Mouse (Mus musculus): Measurements from ENCODE around the gene Sik1. TPM values are rescaled to one million over a fixed set of nuclear protein-coding genes. Genes with fewer than 3 reads are reported as not detected.

Gene Sik1
- polyA plus RNA-seq, 1 experiment: 14.1 TPM

GRCm38 (mm10) chr17:31857903-31858426 is 2.4 kb upstream of the Sik1 start:
- DNase-seq (ENCODE audit: extremely low spot score in 1 of 2, low spot score in 1 of 2): no peak

DNA sequence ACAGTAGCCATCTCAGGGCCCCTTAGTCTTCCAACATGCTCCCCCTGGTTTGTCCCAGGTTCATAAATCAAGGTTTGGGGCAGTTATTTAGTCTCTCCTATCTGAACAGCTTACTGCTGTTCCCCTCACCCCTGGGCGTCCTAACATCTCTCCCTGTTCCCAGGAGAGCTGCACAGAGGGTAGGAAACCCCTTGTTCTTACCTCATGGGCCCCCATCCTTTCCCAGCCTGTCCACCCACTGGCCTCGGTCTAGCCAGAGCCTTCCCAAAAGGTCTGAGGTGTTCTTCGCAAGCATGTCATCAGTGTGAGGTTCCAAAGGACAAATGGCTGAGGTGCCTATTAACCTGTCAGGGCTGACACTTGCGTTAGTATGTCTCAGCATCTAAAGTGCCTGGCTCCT is 1.6 kb upstream of the Sik1 start:
- no peak for DNase-seq (ENCODE audit: extremely low spot score in 1 of 2, low spot score in 1 of 2)

GRCm38 (mm10) chr17:31856519-31857160 is 1.0 kb upstream of the Sik1 start:
- DNase-seq (ENCODE audit: extremely low spot score in 1 of 2, low spot score in 1 of 2): peak; percentile 33 to 36

GRCm38 (mm10) chr17:31854770-31855596 is 621 bp downstream of the Sik1 start:
- DNase-seq (ENCODE audit: extremely low spot score in 1 of 2, low spot score in 1 of 2): peak in 1 of 2 experiments; percentile 39

GRCm38 (mm10) chr17:31853448-31854188 is 2.0 kb downstream of the Sik1 start:
- no peak for DNase-seq (ENCODE audit: extremely low spot score in 1 of 2, low spot score in 1 of 2)

DNA sequence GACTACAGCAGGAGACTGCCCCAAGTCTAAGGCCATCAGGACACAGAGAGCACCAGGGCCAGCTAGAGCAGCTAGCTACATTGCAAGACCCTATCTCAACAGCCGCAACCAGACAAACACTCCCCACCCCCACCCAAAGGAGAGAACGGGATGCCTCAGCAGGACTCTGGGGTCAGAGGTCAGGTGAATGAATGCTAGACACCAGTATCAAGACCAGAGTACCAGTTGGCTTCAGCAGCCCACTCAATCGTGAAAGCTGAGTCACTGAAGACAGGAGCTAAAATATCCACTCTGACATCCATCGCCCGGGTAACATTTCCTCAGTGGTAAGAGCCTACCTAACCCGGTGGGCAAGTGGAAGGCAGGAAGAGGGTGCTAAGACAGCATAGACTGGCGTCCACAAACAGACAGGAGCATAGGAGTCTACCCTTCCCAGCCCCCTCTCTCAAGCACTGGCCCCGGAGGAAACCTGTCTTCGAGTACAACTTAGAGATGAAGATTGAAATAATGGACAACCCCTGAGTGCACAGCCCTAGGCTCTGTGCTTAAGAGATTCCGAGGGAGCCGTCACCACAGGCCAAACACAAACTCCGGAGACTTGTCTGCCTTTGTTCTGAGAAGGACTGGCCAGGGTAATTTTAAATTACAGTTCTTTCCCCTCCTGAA is 2.7 kb downstream of the Sik1 start:
- no peak for DNase-seq (ENCODE audit: extremely low spot score in 1 of 2, low spot score in 1 of 2)

GRCm38 (mm10) chr17:31851816-31852476 is 3.7 kb downstream of the Sik1 start:
- DNase-seq (ENCODE audit: extremely low spot score in 1 of 2, low spot score in 1 of 2): no peak

DNA sequence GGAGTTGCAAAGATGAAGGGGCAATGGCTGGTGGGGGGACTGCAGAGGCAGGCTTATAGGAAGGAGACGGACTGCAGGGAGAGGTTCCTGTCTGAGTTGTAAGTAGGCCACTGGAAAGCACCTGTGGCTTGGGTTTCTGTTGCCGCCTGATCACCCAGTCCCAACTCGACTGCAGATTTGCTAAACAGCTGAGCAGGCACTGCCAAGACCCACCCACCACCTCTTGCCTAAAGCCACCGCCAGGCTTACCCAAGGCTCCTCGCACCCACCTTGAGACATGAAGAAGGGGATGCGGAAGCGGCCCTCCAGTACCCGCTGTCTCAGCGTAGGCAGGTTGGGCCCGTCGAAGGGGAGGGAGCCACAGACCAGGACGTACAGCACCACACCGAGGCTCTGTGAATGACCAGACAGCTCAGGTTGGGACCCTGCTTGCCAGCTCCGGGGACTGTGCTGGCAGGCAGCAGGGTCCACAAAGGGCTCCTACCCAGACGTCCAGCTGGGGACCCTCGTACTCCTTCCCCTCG is 5.1 kb downstream of the Sik1 start:
- no peak for DNase-seq (ENCODE audit: extremely low spot score in 1 of 2, low spot score in 1 of 2)

DNA sequence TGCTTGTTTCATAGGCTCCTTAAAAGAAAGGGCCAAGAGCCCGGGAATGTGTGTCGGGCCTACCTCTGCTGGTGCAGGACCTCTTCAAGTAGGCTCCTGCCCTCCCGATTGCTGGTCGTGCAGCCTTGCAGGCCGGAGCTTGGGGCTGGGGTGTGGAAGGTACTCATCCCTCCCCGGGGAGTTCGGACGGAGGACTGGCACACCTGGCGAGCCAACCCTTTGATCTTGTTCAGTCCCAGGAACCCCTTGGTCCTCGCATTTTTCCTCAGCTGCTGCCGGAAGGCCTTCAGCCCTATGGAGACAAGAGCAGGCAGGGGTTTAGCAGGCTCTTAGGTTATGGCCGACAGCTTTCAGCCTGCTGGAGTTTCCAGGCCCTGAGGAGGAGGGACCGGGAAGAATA is 8.6 kb downstream of the Sik1 start:
- no peak for DNase-seq (ENCODE audit: extremely low spot score in 1 of 2, low spot score in 1 of 2)

GRCm38 (mm10) chr17:31846352-31846751 is 9.3 kb downstream of the Sik1 start:
- no peak for DNase-seq (ENCODE audit: extremely low spot score in 1 of 2, low spot score in 1 of 2)

- DNase-seq (ENCODE audit: extremely low spot score in 1 of 2, low spot score in 1 of 2): no peak
Measured at GRCm38 (mm10) chr17:31843891-31844290, 11.7 kb downstream of the Sik1 start.

DNA sequence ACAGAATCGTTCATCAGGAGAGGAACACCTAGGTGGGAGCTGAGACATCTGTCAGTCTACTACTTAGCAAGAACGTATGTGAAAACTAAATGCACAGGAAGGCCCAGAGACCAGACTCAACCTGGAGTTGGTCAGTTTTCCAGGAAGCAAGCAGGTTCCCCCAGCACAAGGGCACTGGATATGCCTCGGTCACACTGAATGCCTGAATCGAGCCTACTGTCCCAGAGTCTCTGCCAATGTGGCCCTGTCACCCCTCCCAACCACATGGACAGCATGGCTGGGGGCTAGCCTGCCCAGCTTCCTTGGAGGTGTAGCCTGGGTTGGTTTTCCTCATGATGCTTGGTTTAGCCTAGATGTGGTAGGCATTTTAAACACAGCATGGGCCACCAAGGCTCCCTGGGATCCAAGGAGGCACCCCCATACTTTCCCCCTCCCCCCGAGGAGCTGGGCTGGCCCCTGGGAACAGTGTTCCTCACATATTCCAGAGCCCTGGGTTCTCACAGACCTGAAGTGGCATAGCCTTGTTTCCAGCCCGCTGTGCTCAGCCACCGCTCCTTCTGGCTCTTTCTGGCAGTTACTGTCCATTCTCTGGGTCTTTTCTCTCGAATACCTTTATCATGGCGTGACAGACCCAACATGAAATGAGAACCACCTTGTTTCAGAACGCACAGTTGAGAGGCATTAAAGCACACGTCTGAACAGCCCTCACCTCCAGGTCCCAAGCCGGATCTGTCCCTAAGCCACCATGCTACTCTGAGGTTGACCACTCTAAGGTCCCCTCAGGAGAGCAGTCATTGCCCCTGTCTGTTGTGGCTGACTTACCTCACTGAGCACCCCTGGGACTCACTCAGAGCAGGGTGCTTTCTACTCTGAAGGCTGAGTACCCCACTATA is 12.4 kb downstream of the Sik1 start:
- DNase-seq (ENCODE audit: extremely low spot score in 1 of 2, low spot score in 1 of 2): no peak

DNA sequence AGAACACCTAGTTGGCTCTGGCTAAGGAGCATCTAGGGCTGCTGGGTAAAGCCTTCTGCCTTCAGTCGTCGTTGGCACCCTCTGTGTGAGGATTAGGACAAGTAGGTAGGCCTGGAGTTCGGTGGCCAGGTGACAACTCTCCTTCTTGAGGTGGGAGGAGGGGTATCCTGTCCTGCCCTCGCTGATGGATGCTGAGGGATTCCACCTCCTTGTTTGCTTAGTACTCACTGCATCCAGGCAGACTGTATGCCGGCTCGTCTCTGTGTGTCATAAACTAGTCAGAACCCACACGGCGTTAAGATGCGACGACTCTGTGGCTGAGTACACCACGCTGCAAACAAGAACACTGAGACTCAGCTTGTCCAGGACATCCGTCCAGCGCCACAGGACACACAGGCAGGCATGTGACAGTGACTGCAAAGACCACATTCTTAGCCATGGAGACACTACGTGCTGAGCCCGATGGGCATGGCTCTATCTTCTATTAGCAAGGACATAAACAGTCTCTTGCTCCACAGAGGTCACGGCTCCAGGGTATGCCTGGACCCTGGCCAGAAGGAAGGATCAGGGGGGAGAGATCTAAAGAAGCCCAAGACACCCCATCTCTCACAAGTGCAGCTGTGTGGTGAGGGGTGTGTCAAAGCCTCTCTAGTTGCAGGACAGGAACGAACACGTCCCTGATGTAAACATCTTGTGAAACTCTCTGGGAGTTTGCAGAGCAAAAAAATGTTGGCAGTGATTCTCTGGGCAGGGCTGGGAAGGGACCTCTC is 13.6 kb downstream of the Sik1 start:
- no peak for DNase-seq (ENCODE audit: extremely low spot score in 1 of 2, low spot score in 1 of 2)

GRCm38 (mm10) chr17:31841453-31841841 is 14.2 kb downstream of the Sik1 start:
- DNase-seq (ENCODE audit: extremely low spot score in 1 of 2, low spot score in 1 of 2): no peak

DNA sequence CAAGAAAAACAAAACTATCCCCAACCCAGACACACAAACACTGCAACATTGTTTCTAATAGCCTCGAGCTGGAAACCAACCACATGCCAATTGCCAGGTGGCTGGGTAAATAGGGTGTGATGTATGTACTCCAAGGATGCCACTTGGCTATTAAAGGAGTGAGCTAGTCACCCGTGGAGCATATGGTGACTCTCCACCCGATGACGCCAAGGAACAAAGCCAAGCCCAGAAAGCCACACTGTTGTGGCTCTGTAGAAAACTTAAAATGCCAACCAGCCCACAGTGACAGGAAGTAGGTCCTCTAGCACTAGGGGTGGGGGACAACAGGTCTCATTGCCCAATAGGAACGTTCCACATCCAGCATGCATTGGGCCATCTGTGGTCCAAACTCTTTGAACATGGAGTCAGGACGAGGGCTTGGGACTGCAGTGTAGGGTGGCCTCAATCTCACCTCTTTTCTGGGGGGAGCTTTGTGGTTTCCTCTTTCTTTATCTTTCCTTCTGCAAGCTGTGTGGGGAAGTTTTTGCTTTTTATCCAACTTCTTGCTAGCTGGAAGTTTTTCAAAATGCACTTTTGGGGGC is 15.1 kb downstream of the Sik1 start:
- DNase-seq (ENCODE audit: extremely low spot score in 1 of 2, low spot score in 1 of 2): no peak

DNA sequence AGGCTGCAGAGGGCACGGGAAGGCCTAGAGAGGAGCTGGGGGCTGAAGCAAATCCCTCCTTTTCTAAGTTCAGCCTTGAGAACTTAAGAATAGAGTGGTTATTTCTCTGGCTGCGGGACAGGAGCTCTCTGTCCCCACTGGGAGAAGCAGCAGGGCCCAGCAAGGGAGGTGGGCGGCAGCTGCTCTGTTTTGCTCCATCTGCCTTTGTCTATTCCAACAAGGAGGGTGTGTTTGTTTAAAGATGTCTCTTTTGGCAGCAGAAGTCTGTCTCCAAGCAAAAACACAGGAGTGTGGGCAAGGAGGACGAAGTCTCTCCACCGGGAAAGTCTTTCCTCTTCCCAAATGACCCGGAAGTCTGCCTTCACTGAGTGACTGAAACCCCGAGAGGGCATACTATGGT is 18.8 kb downstream of the Sik1 start:
- DNase-seq (ENCODE audit: extremely low spot score in 1 of 2, low spot score in 1 of 2): peak in 1 of 2 experiments; percentile 58

- no peak for DNase-seq (ENCODE audit: extremely low spot score in 1 of 2, low spot score in 1 of 2)
Measured at GRCm38 (mm10) chr17:31836264-31836607, 19.4 kb downstream of the Sik1 start.
